Mouse (Mus musculus): ENCODE data around the gene Mul1. TPM values are rescaled to one million over a fixed set of nuclear protein-coding genes. Genes with fewer than 3 reads are reported as not detected.
A peak's percentile ranks its signal among the peaks of the same experiment; 100 is the strongest.

The Mul1 gene
- polyA plus RNA-seq, 1 experiment = 40.9 TPM

DNA sequence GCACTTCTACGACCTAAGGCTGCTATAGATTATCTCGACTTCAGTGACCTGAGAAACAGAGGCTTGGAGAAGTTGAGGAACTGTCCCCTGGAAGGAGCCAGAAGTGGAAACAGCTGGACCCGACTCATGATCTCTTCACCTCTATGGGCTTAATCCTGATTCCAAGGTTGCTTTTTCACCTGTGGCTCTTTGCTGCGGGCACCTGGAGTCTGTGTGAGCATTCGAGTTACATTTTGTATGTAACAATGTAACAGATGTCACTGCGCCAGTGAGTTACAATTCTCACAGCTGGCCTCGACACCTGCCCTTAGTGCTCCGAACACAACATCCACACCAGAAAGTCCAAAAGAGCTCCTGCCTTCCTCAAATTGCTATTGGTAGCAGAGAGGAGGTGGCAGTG, 31.0 kb downstream of the Mul1 start:
- DNase-seq = no peak
- no peaks in the 10 kb centered on the region for H3K27me3 ChIP-seq (ENCODE audit: control insufficient read depth, insufficient read depth, low read length)
- 74% methylated on average over 8 of the region's 8 CpGs for WGBS
- H3K4me3 ChIP-seq (replicated peaks; ENCODE audit: insufficient read depth, low read depth, low read length) = no peak overlapping the region
- H3K4me1 ChIP-seq (ENCODE audit: control insufficient read depth, insufficient read depth, low read length) = peaks cover 17% of the 10 kb centered on the region
- no peak overlapping the region for H3K27ac ChIP-seq (ENCODE audit: insufficient read depth, low read length)
- TF ChIP-seq POLR2A (IDR thresholded peaks at IDR 0.05; ENCODE audit: borderline replicate concordance, insufficient read depth, low read length) (no peak), CTCF (IDR thresholded peaks at IDR 0.05; ENCODE audit: borderline replicate concordance, insufficient read depth, low read depth, low read length) (no peak)

DNA sequence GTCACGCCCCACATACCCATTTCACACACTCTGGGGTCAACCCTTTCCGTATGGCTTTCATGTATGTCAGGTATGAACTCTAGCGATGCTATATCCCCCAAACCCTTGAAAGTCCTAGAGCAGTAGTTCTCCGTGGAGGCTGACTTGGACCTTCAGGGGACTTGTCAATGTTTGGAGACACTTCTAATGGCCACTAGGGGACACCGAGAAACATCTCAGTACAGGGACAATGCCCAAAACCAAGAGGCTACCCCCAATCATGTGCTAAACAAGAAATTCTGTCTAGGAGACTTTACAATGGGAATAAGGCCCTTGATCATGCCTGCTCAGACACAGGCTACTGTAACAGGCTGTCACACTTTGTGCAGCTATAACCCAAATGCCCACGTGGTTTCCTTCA, 32.2 kb downstream of the Mul1 start:
- no peak for DNase-seq

DNA sequence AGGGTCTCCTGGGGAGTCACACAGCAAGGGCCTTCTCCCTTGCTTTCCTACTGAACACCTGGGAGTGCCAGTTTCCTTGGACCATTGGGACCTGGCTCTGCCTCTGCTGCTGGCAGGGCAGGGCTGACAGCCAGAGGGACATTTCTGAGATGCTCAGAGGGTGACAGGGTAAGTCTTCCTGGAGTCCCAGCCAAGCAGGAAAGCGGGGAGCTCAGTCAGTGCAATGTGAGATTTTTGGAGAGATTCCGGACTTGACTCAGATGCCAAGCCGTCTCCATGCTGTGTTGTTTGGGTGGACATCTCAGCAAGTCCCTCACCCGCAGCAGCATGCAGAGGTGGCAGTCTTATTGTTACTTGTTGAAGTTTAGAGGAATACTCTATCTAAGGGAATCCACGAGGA, 33.0 kb downstream of the Mul1 start:
- H3K27me3 ChIP-seq (ENCODE audit: control insufficient read depth, insufficient read depth, low read length) = no peaks in the 10 kb centered on the region
- no peak for DNase-seq
- no peak overlapping the region for H3K4me3 ChIP-seq (replicated peaks; ENCODE audit: insufficient read depth, low read depth, low read length)
- TF ChIP-seq POLR2A (IDR thresholded peaks at IDR 0.05; ENCODE audit: borderline replicate concordance, insufficient read depth, low read length) (no peak), CTCF (IDR thresholded peaks at IDR 0.05; ENCODE audit: borderline replicate concordance, insufficient read depth, low read depth, low read length) (no peak)
- WGBS = 73% methylated on average over 5 of the region's 5 CpGs
- H3K27ac ChIP-seq (ENCODE audit: insufficient read depth, low read length) = no peak overlapping the region
- peaks cover 17% of the 10 kb centered on the region for H3K4me1 ChIP-seq (ENCODE audit: control insufficient read depth, insufficient read depth, low read length)

More for the DNA sequence above, 32.2 kb downstream of the Mul1 start:
- Histone ChIP-seq H3K27me3 (ENCODE audit: control insufficient read depth, insufficient read depth, low read length) (no peaks in the 10 kb centered on the region), H3K4me1 (ENCODE audit: control insufficient read depth, insufficient read depth, low read length) (peaks cover 17% of the 10 kb centered on the region), H3K27ac (ENCODE audit: insufficient read depth, low read length) (no peak overlapping the region), H3K4me3 (replicated peaks; ENCODE audit: insufficient read depth, low read depth, low read length) (no peak overlapping the region)
- 82% methylated on average over 6 of the region's 6 CpGs for WGBS
- TF ChIP-seq POLR2A (IDR thresholded peaks at IDR 0.05; ENCODE audit: borderline replicate concordance, insufficient read depth, low read length) (no peak), CTCF (IDR thresholded peaks at IDR 0.05; ENCODE audit: borderline replicate concordance, insufficient read depth, low read depth, low read length) (0 out of 2 replicates have a peak, but pooled peaks have one; percentile 5)

DNA sequence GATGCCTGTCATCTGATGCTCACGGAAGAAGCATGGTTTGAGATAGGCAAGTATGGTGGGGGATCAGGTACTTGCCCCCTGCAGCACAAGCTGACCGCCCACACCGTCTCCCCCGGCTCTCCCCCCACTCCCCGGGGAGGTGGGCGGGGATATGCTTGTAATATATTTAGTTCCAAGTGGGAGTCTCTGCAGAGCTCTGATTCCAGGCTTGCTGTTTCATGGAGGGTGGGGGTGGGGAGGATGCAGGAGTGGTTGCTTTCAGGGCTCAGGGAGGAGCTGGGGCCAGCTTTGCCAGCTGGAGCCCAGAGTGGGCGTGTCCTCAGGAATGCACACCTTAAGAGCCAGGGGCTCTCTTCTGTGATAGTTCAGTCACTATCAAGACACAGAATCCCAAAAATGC, 34.6 kb downstream of the Mul1 start:
- peaks cover 7% of the 10 kb centered on the region; the same call in 1 of the 2 replicates for H3K4me1 ChIP-seq (ENCODE audit: control insufficient read depth, insufficient read depth, low read length)
- no peak for TF ChIP-seq CTCF (IDR thresholded peaks at IDR 0.05; ENCODE audit: borderline replicate concordance, insufficient read depth, low read depth, low read length)
- TF ChIP-seq POLR2A (IDR thresholded peaks at IDR 0.05; ENCODE audit: borderline replicate concordance, insufficient read depth, low read length) = no peak
- H3K27me3 ChIP-seq (ENCODE audit: control insufficient read depth, insufficient read depth, low read length) = no peaks in the 10 kb centered on the region
- no peak overlapping the region for H3K4me3 ChIP-seq (replicated peaks; ENCODE audit: insufficient read depth, low read depth, low read length)
- 34% methylated on average over 7 of the region's 7 CpGs for WGBS
- DNase-seq = no peak
- no peak overlapping the region for H3K27ac ChIP-seq (ENCODE audit: insufficient read depth, low read length)

DNA sequence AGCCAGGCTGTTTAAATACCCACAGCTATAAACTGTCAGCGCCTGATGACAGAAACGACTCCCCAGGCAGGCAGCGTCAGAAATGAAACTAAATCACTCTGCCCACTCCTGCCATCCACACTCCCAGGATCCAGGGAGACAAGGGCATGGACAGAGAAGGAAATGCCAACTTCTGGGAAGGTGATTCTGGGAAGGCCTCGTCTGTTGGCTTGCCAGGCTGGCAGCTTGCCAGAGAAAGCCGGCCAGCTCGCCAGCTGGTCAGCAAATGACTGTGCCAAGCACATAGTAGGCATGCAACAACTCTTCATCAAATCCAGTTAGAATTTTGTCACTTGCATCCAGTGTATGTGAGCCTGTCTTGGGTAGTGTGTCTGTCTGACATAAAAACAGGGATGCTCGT, 36.8 kb downstream of the Mul1 start:
- no peaks in the 10 kb centered on the region for H3K4me1 ChIP-seq (ENCODE audit: control insufficient read depth, insufficient read depth, low read length)
- TF ChIP-seq POLR2A (IDR thresholded peaks at IDR 0.05; ENCODE audit: borderline replicate concordance, insufficient read depth, low read length) = no peak
- TF ChIP-seq CTCF (IDR thresholded peaks at IDR 0.05; ENCODE audit: borderline replicate concordance, insufficient read depth, low read depth, low read length) = no peak
- no peaks in the 10 kb centered on the region for H3K27me3 ChIP-seq (ENCODE audit: control insufficient read depth, insufficient read depth, low read length)
- H3K27ac ChIP-seq (ENCODE audit: insufficient read depth, low read length) = no peak overlapping the region
- DNase-seq = peak in 1 of 2 experiments; percentile 44
- WGBS = 14% methylated on average over 7 of the region's 7 CpGs
- no peak overlapping the region for H3K4me3 ChIP-seq (replicated peaks; ENCODE audit: insufficient read depth, low read depth, low read length)

DNA sequence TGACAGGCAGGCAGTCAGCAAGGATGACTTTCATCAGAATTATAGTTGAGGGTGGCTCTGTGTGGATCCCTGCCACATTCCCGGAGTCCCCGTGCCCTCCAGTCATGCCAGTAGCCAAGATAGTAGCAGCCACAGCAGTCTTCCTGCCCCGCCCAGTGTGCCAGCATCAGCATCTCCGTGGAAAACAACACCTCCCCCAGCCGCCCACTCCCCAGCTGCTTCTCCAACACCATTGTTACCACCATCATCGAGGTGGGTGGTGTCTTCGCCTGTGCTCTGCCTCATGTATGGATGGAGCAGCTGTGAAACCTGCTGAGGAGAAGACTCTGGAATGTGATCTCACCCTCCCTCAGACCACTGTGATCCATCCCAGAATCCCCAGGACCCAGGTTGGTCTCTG, 45.1 kb downstream of the Mul1 start:
- WGBS = 67% methylated on average over 7 of the region's 7 CpGs
- DNase-seq = no peak
- Histone ChIP-seq H3K4me1 (ENCODE audit: control insufficient read depth, insufficient read depth, low read length) (no peaks in the 10 kb centered on the region), H3K27me3 (ENCODE audit: control insufficient read depth, insufficient read depth, low read length) (no peaks in the 10 kb centered on the region), H3K4me3 (replicated peaks; ENCODE audit: insufficient read depth, low read depth, low read length) (no peak overlapping the region), H3K27ac (ENCODE audit: insufficient read depth, low read length) (no peak overlapping the region)
- TF ChIP-seq CTCF (IDR thresholded peaks at IDR 0.05; ENCODE audit: borderline replicate concordance, insufficient read depth, low read depth, low read length) (no peak), POLR2A (IDR thresholded peaks at IDR 0.05; ENCODE audit: borderline replicate concordance, insufficient read depth, low read length) (no peak)

DNA sequence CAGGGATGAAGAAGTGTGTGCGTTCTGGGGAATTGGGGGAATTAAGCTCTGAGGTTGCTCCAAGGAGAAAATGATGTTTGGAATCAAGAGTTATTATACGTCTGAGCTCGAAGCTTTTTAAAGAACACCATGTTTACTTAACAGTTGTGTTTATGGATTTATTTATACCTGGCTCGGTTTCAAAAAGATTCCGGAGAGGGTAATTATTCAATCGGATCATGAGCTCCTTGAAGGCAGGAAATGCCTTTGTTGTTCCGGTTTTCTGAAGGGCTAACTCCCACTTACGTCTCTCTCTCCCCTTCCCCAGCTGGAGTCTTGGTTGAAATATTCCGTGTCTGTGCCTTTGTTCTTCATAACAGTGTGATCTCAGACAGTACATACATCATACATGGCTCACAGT, 46.5 kb downstream of the Mul1 start:
- H3K27ac ChIP-seq (ENCODE audit: insufficient read depth, low read length) = no peak overlapping the region
- no peak for DNase-seq
- no peak overlapping the region for H3K4me3 ChIP-seq (replicated peaks; ENCODE audit: insufficient read depth, low read depth, low read length)
- TF ChIP-seq CTCF (IDR thresholded peaks at IDR 0.05; ENCODE audit: borderline replicate concordance, insufficient read depth, low read depth, low read length) (no peak), POLR2A (IDR thresholded peaks at IDR 0.05; ENCODE audit: borderline replicate concordance, insufficient read depth, low read length) (no peak)
- no peaks in the 10 kb centered on the region for H3K27me3 ChIP-seq (ENCODE audit: control insufficient read depth, insufficient read depth, low read length)
- no peaks in the 10 kb centered on the region for H3K4me1 ChIP-seq (ENCODE audit: control insufficient read depth, insufficient read depth, low read length)
- 72% methylated on average over 9 of the region's 9 CpGs for whole genome bisulfite sequencing

DNA sequence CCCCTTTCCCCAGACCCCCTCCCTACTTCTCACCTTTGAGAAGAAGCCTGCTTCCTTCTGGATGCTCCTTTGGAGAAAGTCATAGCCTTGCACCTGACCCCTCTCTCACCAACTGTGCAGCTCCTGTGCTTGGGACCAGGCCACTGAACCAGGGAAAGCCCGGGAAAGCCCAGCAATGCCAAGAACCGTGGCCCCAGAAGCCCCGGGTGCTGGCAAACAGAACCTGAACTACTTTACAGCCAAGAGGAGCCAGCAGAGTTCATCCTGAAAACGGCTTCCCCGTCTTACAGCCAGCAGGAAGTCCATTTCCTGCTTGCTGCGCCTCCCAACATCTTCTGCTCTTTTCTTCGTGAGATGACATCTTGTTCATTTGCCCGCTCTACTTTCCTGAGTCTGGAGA, 48.2 kb downstream of the Mul1 start:
- no peak for TF ChIP-seq POLR2A (IDR thresholded peaks at IDR 0.05; ENCODE audit: borderline replicate concordance, insufficient read depth, low read length)
- TF ChIP-seq CTCF (IDR thresholded peaks at IDR 0.05; ENCODE audit: borderline replicate concordance, insufficient read depth, low read depth, low read length) = no peak
- 10% methylated on average over 8 of the region's 8 CpGs for WGBS

More for the DNA sequence above, 48.2 kb downstream of the Mul1 start:
- Histone ChIP-seq H3K27ac (ENCODE audit: insufficient read depth, low read length) (no peak overlapping the region), H3K27me3 (ENCODE audit: control insufficient read depth, insufficient read depth, low read length) (no peaks in the 10 kb centered on the region), H3K4me1 (ENCODE audit: control insufficient read depth, insufficient read depth, low read length) (0 out of 2 replicates have a peak, but pooled peaks cover under 1% of the 10 kb centered on the region), H3K4me3 (replicated peaks; ENCODE audit: insufficient read depth, low read depth, low read length) (no peak overlapping the region)
- DNase-seq = no peak
